Mouse (Mus musculus) embryonic facial prominence, embryonic 13.5 days (tissue): Measurements from ENCODE around the gene Nr1h4. TPM values are rescaled to one million over a fixed set of nuclear protein-coding genes. Genes with fewer than 3 reads are reported as not detected.

ENCODE experiments used
- ATAC-seq: fragments of 200-750 bp; cut with Nextera tagmentation; 2 replicates; pipeline ENCODE4 v1.8.0; 2017; ENCODE audit warnings: low read depth; ENCODE audit not compliant: insufficient number of reproducible peaks, insufficient read depth, low FRiP score, low TSS enrichment
- H3K27ac ChIP-seq: fragments of 300-500 bp; sonication (generic); 2 replicates; pipeline ENCODE4 v1.5.1; 2015; ENCODE audit warnings: moderate library complexity, mild to moderate bottlenecking, inconsistent platforms
- H3K27me3 ChIP-seq: fragments of 300-500 bp; sonication (generic); 2 replicates; pipeline ENCODE4 v1.6.1; 2015; ENCODE audit warnings: mild to moderate bottlenecking, inconsistent platforms
- H3K36me3 ChIP-seq: fragments of 300-500 bp; sonication (generic); 2 replicates; pipeline ENCODE4 v1.6.1; 2015; ENCODE audit warnings: mild to moderate bottlenecking, inconsistent platforms
- H3K4me1 ChIP-seq: fragments of 300-500 bp; sonication (generic); 2 replicates; pipeline ENCODE4 v1.6.1; 2015; ENCODE audit warnings: inconsistent platforms
- H3K4me2 ChIP-seq: fragments of 300-500 bp; sonication (generic); 2 replicates; pipeline ENCODE4 v1.6.1; 2015; ENCODE audit warnings: moderate library complexity, mild to moderate bottlenecking, inconsistent platforms
- H3K4me3 ChIP-seq: fragments of 300-500 bp; sonication (generic); 2 replicates; pipeline ENCODE4 v1.5.1; 2015; ENCODE audit warnings: mild to moderate bottlenecking, inconsistent platforms
- H3K9ac ChIP-seq: fragments of 300-500 bp; sonication (generic); 2 replicates; pipeline ENCODE4 v1.6.1; 2015; ENCODE audit warnings: mild to moderate bottlenecking, inconsistent platforms
- H3K9me3 ChIP-seq: fragments of 300-500 bp; sonication (generic); 2 replicates; pipeline ENCODE4 v1.6.1; 2016; ENCODE audit warnings: inconsistent platforms
- WGBS: fragments of 180-500 bp; shearing (Covaris S2); methylation state at CpG from one replicate; pipeline ENCODE4 v1.1.7; 2015; ENCODE audit warnings: mixed read lengths; 5-methylcytosine and 5-hydroxymethylcytosine counted together
- polyA plus RNA-seq: library from polyadenylated mRNA; unstranded; fragments of >200 nt; fragmentation: Nextera tagmentation; extraction: Ambion mirVana; gene quantifications from 2 replicates; pipeline ENCODE4 v1.2.1, GENCODE M21; 2015

Nr1h4 gene
- polyA plus RNA-seq, 1 experiment from 2014 or later, result not detected

DNA sequence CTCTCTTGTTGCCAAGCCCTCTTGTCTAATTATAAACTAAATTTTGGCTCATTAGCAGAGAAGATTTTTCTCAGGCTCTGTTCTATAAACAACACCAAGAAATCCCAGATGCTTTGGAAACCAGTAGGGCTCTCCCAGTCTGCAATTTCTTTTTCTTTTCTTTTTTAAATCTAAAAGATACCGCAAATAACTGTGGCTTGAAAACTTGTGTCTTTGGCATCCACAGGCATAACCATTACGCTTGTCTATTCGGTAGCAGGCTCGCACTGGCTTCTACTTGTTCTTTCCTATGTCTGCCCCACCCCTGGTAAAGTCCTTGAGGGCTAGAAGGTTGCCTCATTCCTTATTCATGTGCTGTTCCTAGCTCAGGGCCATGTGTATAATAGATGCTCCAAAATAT lies 18.3 kb upstream of the Nr1h4 start:
- Histone ChIP-seq H3K27me3 (no peaks in the 10 kb centered on the region), H3K9ac (no peak overlapping the region)
- WGBS, result 79% methylated on average over 4 of the region's 4 CpGs

GRCm38 (mm10) chr10:89548028-89548427 lies 14.6 kb upstream of the Nr1h4 start:
- ATAC-seq, result no peak
- H3K27me3 ChIP-seq, result no peaks in the 10 kb centered on the region; the same call in 1 of the 2 replicates
- no peak overlapping the region for H3K27ac ChIP-seq
- H3K9ac ChIP-seq, result no peak overlapping the region
- no peaks in the 10 kb centered on the region for H3K36me3 ChIP-seq
- no peak overlapping the region for H3K4me2 ChIP-seq
- no peak overlapping the region for H3K4me3 ChIP-seq
- WGBS, result 63% methylated on average over 6 of the region's 6 CpGs
- no peaks in the 10 kb centered on the region for H3K9me3 ChIP-seq
- H3K4me1 ChIP-seq, result no peaks in the 10 kb centered on the region

More for the DNA sequence above, 18.3 kb upstream of the Nr1h4 start:
- H3K4me2 ChIP-seq, result no peak overlapping the region
- H3K27ac ChIP-seq, result no peak overlapping the region
- no peak for ATAC-seq
- no peaks in the 10 kb centered on the region for H3K36me3 ChIP-seq
- no peak overlapping the region for H3K4me3 ChIP-seq
- no peaks in the 10 kb centered on the region for H3K4me1 ChIP-seq
- no peaks in the 10 kb centered on the region for H3K9me3 ChIP-seq

DNA sequence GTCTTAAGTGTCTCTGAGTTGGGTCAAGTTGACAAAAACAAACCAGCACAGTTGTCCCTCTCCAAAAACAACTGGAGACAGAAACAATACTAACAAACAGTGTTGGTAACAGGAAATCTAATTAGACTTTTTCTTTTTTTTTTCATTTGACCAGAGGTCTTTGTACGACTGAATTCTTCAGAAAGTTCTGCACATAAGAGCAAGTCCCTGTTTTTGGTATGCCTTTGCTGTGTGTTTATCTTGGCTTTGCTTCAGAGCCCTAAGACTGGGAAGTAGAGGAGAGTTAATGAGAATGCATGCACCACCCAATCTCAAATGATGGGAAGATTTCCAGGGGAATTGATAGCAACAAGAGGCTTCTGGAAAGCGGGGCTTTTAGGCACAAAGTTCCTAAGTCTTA lies 13.6 kb upstream of the Nr1h4 start:
- WGBS, result 66% methylated on average over 2 of the region's 2 CpGs
- Histone ChIP-seq H3K4me3 (no peak overlapping the region), H3K9me3 (no peaks in the 10 kb centered on the region), H3K36me3 (no peaks in the 10 kb centered on the region), H3K4me1 (no peaks in the 10 kb centered on the region), H3K27me3 (no peaks in the 10 kb centered on the region; the same call in 1 of the 2 replicates), H3K27ac (no peak overlapping the region), H3K9ac (no peak overlapping the region), H3K4me2 (no peak overlapping the region)
- no peak for ATAC-seq

DNA sequence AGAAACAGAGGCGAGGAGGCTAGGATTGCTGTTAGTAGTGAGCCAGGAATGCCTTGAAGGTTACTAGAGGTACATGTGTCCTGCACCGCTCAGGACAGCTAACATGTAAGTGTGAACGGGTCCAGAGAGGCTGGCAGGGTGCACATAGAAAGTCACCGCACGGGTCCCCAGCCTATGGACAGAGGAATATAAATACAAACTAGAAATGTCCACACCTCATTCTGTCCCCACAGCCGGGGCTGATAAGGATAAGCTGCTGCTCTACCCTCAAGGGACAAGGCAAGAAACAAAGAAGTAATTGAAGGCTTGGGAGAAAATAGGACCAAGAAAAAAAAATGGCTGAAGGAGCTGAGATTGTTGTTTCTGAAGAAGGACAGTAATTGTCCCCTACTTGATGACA lies 10.5 kb upstream of the Nr1h4 start:
- Histone ChIP-seq H3K27me3 (no peaks in the 10 kb centered on the region; the same call in 1 of the 2 replicates), H3K36me3 (no peaks in the 10 kb centered on the region), H3K4me1 (no peaks in the 10 kb centered on the region), H3K4me3 (no peak overlapping the region), H3K4me2 (no peak overlapping the region), H3K27ac (no peak overlapping the region), H3K9ac (no peak overlapping the region), H3K9me3 (no peaks in the 10 kb centered on the region)
- WGBS, result 49% methylated on average over 6 of the region's 6 CpGs
- ATAC-seq, result no peak

DNA sequence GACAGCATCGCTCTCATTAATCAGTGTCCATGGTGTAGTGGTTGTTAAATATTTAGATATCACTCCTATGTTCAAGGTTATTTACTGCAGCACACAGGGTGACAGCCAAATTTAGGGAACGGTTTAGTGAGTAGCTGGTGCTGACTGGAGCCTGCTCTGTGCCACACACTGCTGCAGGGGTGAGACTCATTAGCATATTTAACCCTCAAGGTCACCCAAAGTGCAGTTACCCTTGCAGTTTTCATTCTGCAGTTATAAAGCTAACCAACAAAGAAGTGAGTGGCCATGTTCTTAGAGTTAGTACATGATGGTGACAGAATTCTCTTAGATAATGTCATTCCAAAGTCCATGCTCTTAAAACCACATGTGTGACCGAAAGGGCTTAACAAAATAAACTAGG lies 8.9 kb upstream of the Nr1h4 start:
- no peak for ATAC-seq
- H3K4me1 ChIP-seq, result no peaks in the 10 kb centered on the region
- H3K27me3 ChIP-seq, result no peaks in the 10 kb centered on the region; the same call in 1 of the 2 replicates
- no peak overlapping the region for H3K4me2 ChIP-seq
- no peak overlapping the region for H3K27ac ChIP-seq
- H3K9ac ChIP-seq, result no peak overlapping the region
- no peaks in the 10 kb centered on the region for H3K36me3 ChIP-seq
- no peak overlapping the region for H3K4me3 ChIP-seq
- 89% methylated on average over 3 of the region's 3 CpGs for WGBS
- H3K9me3 ChIP-seq, result no peaks in the 10 kb centered on the region

DNA sequence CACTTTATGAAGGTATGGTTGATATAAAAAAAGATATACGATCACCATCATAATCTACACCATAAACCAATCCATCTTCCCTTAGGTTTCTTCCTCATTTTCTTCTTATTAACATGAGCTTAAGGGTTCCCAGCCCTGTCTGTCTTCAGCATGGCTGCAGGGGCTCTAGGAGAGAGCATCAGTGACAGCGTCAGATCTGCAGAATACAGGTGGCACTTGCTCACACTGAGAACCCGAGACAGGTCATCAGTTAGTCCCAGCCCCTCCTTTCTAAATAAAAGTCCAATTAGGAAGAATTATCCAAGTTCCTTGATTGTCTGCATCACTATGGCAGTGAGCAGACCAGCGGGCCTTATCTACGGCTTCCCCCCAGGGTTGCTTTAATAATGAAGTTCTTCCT lies 934 bp downstream of the Nr1h4 start:
- Histone ChIP-seq H3K9ac (no peak overlapping the region), H3K4me3 (no peak overlapping the region), H3K4me1 (peaks cover 11% of the 10 kb centered on the region), H3K36me3 (no peaks in the 10 kb centered on the region), H3K9me3 (no peaks in the 10 kb centered on the region), H3K27ac (no peak overlapping the region), H3K27me3 (no peaks in the 10 kb centered on the region), H3K4me2 (no peak overlapping the region)
- ATAC-seq, result no peak
- 77% methylated on average over 5 of the region's 5 CpGs for WGBS

- Histone ChIP-seq H3K4me2 (no peak overlapping the region), H3K9ac (no peak overlapping the region), H3K27me3 (no peaks in the 10 kb centered on the region), H3K36me3 (no peaks in the 10 kb centered on the region), H3K9me3 (no peaks in the 10 kb centered on the region), H3K27ac (no peak overlapping the region), H3K4me1 (peaks cover 11% of the 10 kb centered on the region), H3K4me3 (no peak overlapping the region)
- ATAC-seq, result no peak
- WGBS, result 75% methylated on average over 2 of the region's 2 CpGs
Measured at GRCm38 (mm10) chr10:89531976-89532375, 1.4 kb downstream of the Nr1h4 start.

- no peaks in the 10 kb centered on the region for H3K36me3 ChIP-seq
- H3K27ac ChIP-seq, result no peak overlapping the region
- no peak overlapping the region for H3K4me3 ChIP-seq
- no peaks in the 10 kb centered on the region for H3K27me3 ChIP-seq
- H3K9ac ChIP-seq, result no peak overlapping the region
- WGBS, result 29% methylated on average over 5 of the region's 5 CpGs
- no peaks in the 10 kb centered on the region for H3K9me3 ChIP-seq
- peak overlapping the region; percentile 30 for H3K4me2 ChIP-seq
- peaks cover 11% of the 10 kb centered on the region for H3K4me1 ChIP-seq
- ATAC-seq, result peak; percentile 52; the same call in 1 of the 2 replicates
Measured at GRCm38 (mm10) chr10:89531194-89531634, 2.2 kb downstream of the Nr1h4 start.

DNA sequence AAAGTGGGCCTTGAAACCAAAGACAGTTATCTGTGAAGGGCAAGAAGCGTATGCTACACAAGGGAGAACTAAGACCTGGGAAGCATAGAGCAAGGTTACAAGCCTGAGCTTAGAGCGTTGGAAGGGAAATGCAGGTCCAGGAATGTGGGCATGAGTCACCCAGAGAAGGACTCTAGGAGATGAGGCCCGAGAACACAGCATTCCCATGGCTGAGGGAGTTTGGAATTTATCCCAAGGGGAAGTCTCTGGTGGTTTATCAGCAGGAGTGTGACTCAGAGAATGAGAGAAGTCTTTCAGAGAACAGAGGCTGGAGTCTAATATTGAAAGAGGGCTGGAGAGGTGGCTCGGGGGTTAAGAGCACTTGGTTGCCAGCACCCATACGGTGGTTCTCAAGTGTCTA lies 6.3 kb downstream of the Nr1h4 start:
- no peak for ATAC-seq
- Histone ChIP-seq H3K4me2 (no peak overlapping the region), H3K27me3 (no peaks in the 10 kb centered on the region), H3K27ac (no peak overlapping the region), H3K9ac (no peak overlapping the region), H3K4me1 (peaks cover 7% of the 10 kb centered on the region), H3K4me3 (no peak overlapping the region), H3K36me3 (no peaks in the 10 kb centered on the region), H3K9me3 (no peaks in the 10 kb centered on the region)
- WGBS, result 76% methylated on average over 5 of the region's 5 CpGs

DNA sequence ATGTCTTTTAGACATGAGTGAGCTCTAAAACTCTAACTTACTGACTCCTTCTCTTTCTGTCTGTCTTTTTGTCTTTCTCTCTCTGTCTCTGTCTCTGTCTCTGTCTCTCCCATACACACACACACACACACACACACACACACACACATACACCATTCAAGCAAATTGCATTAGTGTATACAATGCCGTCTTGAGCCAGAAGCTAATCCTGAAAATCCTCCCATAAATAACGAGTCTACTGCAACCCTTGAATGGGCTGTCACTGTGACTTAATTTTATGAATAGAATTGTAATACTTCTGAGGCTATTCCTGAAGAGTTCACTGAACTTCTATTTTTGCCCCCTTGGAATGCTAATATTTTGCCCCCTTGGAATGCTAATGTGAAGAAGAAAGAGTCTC lies 7.6 kb downstream of the Nr1h4 start:
- 71% methylated on average over 2 of the region's 2 CpGs for WGBS
- Histone ChIP-seq H3K4me3 (no peak overlapping the region), H3K9ac (no peak overlapping the region), H3K27me3 (no peaks in the 10 kb centered on the region), H3K9me3 (no peaks in the 10 kb centered on the region), H3K27ac (no peak overlapping the region), H3K4me1 (peaks cover 2% of the 10 kb centered on the region), H3K4me2 (no peak overlapping the region), H3K36me3 (no peaks in the 10 kb centered on the region)
- no peak for ATAC-seq

- no peak overlapping the region for H3K27ac ChIP-seq
- no peaks in the 10 kb centered on the region for H3K4me1 ChIP-seq
Measured at GRCm38 (mm10) chr10:89522481-89522880, 10.9 kb downstream of the Nr1h4 start.

GRCm38 (mm10) chr10:89521790-89522431 lies 11.5 kb downstream of the Nr1h4 start:
- no peak overlapping the region for H3K9ac ChIP-seq
- no peaks in the 10 kb centered on the region for H3K9me3 ChIP-seq
- no peak for ATAC-seq
- H3K4me3 ChIP-seq, result no peak overlapping the region
- H3K4me1 ChIP-seq, result no peaks in the 10 kb centered on the region
- WGBS, result 80% methylated on average over 9 of the region's 9 CpGs
- no peak overlapping the region for H3K27ac ChIP-seq
- H3K36me3 ChIP-seq, result no peaks in the 10 kb centered on the region
- H3K27me3 ChIP-seq, result no peaks in the 10 kb centered on the region
- H3K4me2 ChIP-seq, result no peak overlapping the region

More at GRCm38 (mm10) chr10:89522481-89522880, 10.9 kb downstream of the Nr1h4 start:
- Histone ChIP-seq H3K4me3 (no peak overlapping the region), H3K9ac (no peak overlapping the region), H3K36me3 (no peaks in the 10 kb centered on the region), H3K4me2 (no peak overlapping the region), H3K9me3 (no peaks in the 10 kb centered on the region), H3K27me3 (no peaks in the 10 kb centered on the region)
- 84% methylated on average over 7 of the region's 7 CpGs for whole genome bisulfite sequencing
- no peak for ATAC-seq
